In genomic region chr6:29835543-29836177, GRCm38 (mm10) we compare ENCODE assay signal across 25 mouse cellular contexts.
"Had no signal": no experiment of that assay in that cellular context is flagged by ENCODE, and none has a peak within 500 bp of the region (broad histone marks: within the 10 kb centered on the region; RNA-seq: fewer than 3 reads in every experiment).

No protein-coding gene starts in this region.

- H3K4me3 ChIP-seq: heart, adult 2 months; heart, embryonic 13.5 days; heart, embryonic 15.5 days; hindbrain, embryonic 13.5 days; hindbrain, embryonic 15.5 days; kidney, embryonic 15.5 days; layer of hippocampus, adult 2 months; left cerebral cortex, adult 2 months; limb, embryonic 10.5 days; limb, embryonic 12.5 days; liver, embryonic 13.5 days had no signal

- H3K9ac ChIP-seq: heart, embryonic 13.5 days; heart, embryonic 15.5 days; hindbrain, embryonic 13.5 days; hindbrain, embryonic 15.5 days; kidney, embryonic 15.5 days; limb, embryonic 12.5 days; liver, embryonic 13.5 days had no signal

- H3K27ac ChIP-seq: heart, adult 2 months; heart, embryonic 13.5 days; heart, embryonic 15.5 days; hindbrain, embryonic 13.5 days; hindbrain, embryonic 15.5 days; hindbrain, postnatal 0 days; kidney, embryonic 15.5 days; kidney, postnatal 0 days; layer of hippocampus, adult 2 months; left cerebral cortex, adult 2 months; limb, embryonic 10.5 days; limb, embryonic 12.5 days; liver, embryonic 13.5 days had no signal

- H3K27me3 ChIP-seq: heart, embryonic 13.5 days; heart, embryonic 15.5 days; hindbrain, embryonic 13.5 days; hindbrain, embryonic 15.5 days; kidney, embryonic 15.5 days; limb, embryonic 12.5 days; liver, embryonic 13.5 days had no signal

- H3K4me2 ChIP-seq: heart, embryonic 11.5 days; heart, embryonic 13.5 days; heart, embryonic 15.5 days; hindbrain, embryonic 13.5 days; hindbrain, embryonic 15.5 days; kidney, embryonic 15.5 days; limb, embryonic 12.5 days; liver, embryonic 11.5 days; liver, embryonic 13.5 days had no signal

- H3K4me1 ChIP-seq: heart, embryonic 13.5 days; heart, embryonic 15.5 days; hindbrain, embryonic 13.5 days; hindbrain, embryonic 15.5 days; kidney, embryonic 15.5 days; limb, embryonic 10.5 days; limb, embryonic 12.5 days had no signal

- H3K36me3 ChIP-seq: heart, embryonic 15.5 days; hindbrain, embryonic 13.5 days; hindbrain, embryonic 15.5 days; kidney, embryonic 15.5 days; limb, embryonic 10.5 days; liver, embryonic 13.5 days had no signal

- H3K9me3 ChIP-seq: heart, embryonic 13.5 days; heart, embryonic 15.5 days; hindbrain, embryonic 13.5 days; hindbrain, embryonic 15.5 days; kidney, embryonic 15.5 days; limb, embryonic 10.5 days; limb, embryonic 12.5 days; liver, embryonic 13.5 days had no signal

- DNase-seq: gastrocnemius, postnatal 14 days; gastrocnemius, postnatal 36 days; heart, adult 2 months; heart, postnatal 14 days; heart, postnatal 36 days; kidney, adult 11 months; kidney, adult 2 months; kidney, adult 9 months; kidney, postnatal 14 days; kidney, postnatal 4 days; liver; liver, embryonic 13.5 days had no signal

- ATAC-seq: hindbrain, postnatal 0 days had no signal
